Mouse (Mus musculus) hindbrain, embryonic 13.5 days (tissue): ENCODE measurements around the gene Eef2. TPM values are rescaled to one million over a fixed set of nuclear protein-coding genes. Genes with fewer than 3 reads are reported as not detected.
A peak's percentile ranks its signal among the peaks of the same experiment; 100 is the strongest.

Experiments
- ATAC-seq: fragments of 200-750 bp; cut with Nextera tagmentation; 2 replicates; pipeline ENCODE4 v1.8.0; 2017; ENCODE audit warnings: moderate TSS enrichment; ENCODE audit not compliant: low FRiP score
- H3K27ac ChIP-seq: fragments of 300-500 bp; sonication (generic); 2 replicates; pipeline ENCODE4 v1.5.1; 2015; ENCODE audit warnings: inconsistent platforms, mild to moderate bottlenecking, moderate library complexity
- H3K27me3 ChIP-seq: fragments of 300-500 bp; sonication (generic); 2 replicates; pipeline ENCODE4 v1.6.1; 2015; ENCODE audit warnings: mild to moderate bottlenecking, inconsistent platforms
- H3K36me3 ChIP-seq: fragments of 300-500 bp; sonication (generic); 2 replicates; pipeline ENCODE4 v1.6.1; 2015; ENCODE audit warnings: mild to moderate bottlenecking, inconsistent platforms
- H3K4me1 ChIP-seq: fragments of 300-500 bp; sonication (generic); replicated peaks from 2 replicates; pipeline ENCODE4 v1.6.1; 2015; ENCODE audit warnings: inconsistent platforms
- H3K4me2 ChIP-seq: fragments of 300-500 bp; sonication (generic); 2 replicates; pipeline ENCODE4 v1.6.1; 2015; ENCODE audit warnings: inconsistent platforms, mild to moderate bottlenecking, moderate library complexity
- H3K4me3 ChIP-seq: fragments of 300-500 bp; sonication (generic); 2 replicates; pipeline ENCODE4 v1.5.1; 2015; ENCODE audit warnings: mild to moderate bottlenecking, inconsistent platforms
- H3K9ac ChIP-seq: fragments of 300-500 bp; sonication (generic); 2 replicates; pipeline ENCODE4 v1.6.1; 2015; ENCODE audit warnings: mild to moderate bottlenecking, inconsistent platforms
- H3K9me3 ChIP-seq: fragments of 300-500 bp; sonication (generic); 2 replicates; pipeline ENCODE4 v1.6.1; 2016; ENCODE audit warnings: inconsistent platforms
- WGBS: fragments of 180-500 bp; shearing (Covaris S2); methylation state at CpG from one replicate; pipeline ENCODE4 v1.1.7; 2015; 5-methylcytosine and 5-hydroxymethylcytosine counted together
- polyA plus RNA-seq: library from polyadenylated mRNA; unstranded; fragments of >200 nt; fragmentation: Nextera tagmentation; extraction: Ambion mirVana; gene quantifications from 2 replicates; pipeline ENCODE4 v1.2.1, GENCODE M21; 2015

Eef2 gene
- 561 and 576 TPM in 2 replicates for polyA plus RNA-seq

DNA sequence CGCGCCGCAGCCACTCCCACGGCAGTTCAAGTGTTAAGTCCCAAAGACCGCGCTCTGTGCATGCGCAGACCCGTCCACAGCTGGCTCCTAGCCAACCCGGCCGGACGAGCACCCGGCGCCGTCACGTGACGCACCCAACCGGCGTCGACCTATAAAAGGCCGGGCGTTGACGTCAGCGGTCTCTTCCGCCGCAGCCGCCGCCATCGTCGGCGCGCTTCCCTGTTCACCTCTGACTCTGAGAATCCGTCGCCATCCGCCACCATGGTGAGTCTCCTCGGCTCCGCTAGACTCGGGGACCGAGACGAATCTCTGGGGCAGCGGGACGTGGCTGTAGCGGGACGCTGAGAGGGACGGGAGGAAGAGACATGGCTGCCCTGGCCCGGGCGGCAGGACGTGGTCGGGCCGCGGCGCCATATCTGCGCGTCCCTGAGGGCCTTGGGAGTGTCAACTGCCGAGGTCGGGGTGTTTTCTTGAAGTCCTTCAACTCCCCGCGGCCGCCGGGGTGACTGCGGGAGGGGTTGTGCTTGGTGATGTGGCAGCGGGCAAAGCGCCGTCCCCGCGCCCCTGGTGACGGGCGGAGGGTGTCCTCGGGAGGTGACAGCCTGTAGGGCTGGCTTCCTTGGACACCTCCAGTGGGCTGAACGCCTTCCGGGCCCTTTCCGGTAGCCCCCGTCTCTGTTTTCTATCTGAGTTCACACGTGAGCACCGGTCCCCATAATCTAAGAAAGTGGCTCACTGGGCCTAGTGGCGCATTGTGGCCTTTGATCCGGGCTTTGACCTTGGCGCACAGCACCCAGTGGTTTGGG lies at the start of gene Eef2:
Eef2 (plus strand) TSS at position 166 of the 806 bp plus-strand sequence.
- WGBS = under 1% methylated on average over 77 of the region's 77 CpGs
- H3K4me2 ChIP-seq = peak within 1 kb of the TSS; percentile 97
- H3K4me3 ChIP-seq = peak within 1 kb of the TSS; percentile 94
- ATAC-seq = peak; percentile 64
- H3K27ac ChIP-seq = peak within 1 kb of the TSS; percentile 98
- peaks cover 43% of the 10 kb centered on the region for H3K36me3 ChIP-seq
- H3K27me3 ChIP-seq = no peaks in the 10 kb centered on the region
- H3K9me3 ChIP-seq = no peaks in the 10 kb centered on the region
- H3K4me1 ChIP-seq = peaks cover 70% of the 10 kb centered on the region
- peak within 1 kb of the TSS; percentile 100 for H3K9ac ChIP-seq

DNA sequence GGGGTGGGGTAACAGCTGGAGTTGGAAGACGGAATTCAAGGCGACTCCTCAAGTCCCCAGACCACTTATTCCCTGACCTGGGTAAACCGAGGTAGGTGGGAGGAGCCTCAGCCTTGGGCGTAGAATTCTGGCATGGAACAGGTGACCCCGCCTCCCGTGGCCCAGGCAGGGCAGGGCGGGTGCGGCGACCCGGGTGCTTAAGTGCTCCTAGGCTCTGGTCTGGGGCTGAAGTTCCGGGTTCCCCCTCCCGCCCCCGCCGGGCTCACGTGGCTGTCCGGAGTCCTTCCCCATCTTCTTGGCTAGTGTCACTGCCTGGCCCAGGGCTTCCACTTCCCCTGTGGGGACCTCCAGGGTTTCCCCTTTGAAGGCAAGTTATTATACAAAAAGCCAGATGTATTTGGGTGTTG lies 42.2 kb upstream of the Eef2 start:
- Histone ChIP-seq H3K27me3 (peaks cover 66% of the 10 kb centered on the region), H3K9ac (no peak overlapping the region), H3K4me1 (peaks cover 28% of the 10 kb centered on the region), H3K4me3 (peak overlapping the region; percentile 5; the same call in 1 of the 2 replicates), H3K27ac (no peak overlapping the region), H3K36me3 (no peaks in the 10 kb centered on the region), H3K9me3 (no peaks in the 10 kb centered on the region), H3K4me2 (0 out of 2 replicates have a peak overlapping the region, but pooled peaks have one; percentile 2)
- ATAC-seq = no peak
- 6% methylated on average over 16 of the region's 16 CpGs for WGBS

DNA sequence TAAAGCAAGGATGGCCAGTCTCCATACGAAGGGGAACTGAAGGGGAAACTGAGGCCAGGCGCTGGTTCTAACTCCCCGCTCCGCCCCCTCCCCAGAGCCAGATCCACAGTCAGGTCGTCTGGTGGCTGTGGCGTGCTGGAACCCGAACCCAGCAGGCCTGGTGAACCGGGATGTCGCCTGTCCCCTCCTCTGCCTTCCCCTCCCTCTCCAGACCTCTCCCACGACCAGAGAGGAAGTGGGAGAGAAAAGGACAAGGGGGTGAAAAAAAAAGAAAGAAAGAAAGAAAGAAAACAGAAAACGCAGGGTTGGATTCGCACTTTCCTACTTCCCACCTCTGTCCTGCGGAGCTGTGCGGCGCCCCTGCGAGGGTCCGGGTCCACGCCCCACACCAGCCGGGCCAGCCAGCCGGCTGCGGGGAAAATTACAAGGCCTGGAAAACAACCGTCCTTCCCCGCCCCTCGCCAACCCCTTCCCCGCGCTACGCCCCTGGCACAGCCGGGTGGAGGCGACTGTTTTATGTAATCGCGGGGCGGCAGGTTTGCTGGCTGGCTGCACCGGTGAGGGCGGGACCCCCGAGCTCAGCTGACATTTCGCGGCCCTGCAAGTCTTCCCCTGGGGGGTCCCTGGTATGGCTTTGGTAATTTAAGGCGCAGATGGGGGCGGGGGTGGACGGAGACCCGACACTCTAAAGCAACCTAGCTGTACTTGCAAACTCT lies 41.3 kb upstream of the Eef2 start, which contains the start of gene Zbtb7a:
Zbtb7a (plus strand) TSS at position 255 of the 716 bp plus-strand sequence.
- H3K27ac ChIP-seq = peak within 1 kb of the TSS; percentile 98
- H3K4me2 ChIP-seq = peak within 1 kb of the TSS; percentile 94
- H3K9ac ChIP-seq = peak within 1 kb of the TSS; percentile 97
- H3K36me3 ChIP-seq = no peaks in the 10 kb centered on the region
- peaks cover 56% of the 10 kb centered on the region for H3K27me3 ChIP-seq
- peak within 1 kb of the TSS; percentile 85 for H3K4me3 ChIP-seq
- peaks cover 32% of the 10 kb centered on the region for H3K4me1 ChIP-seq
- ATAC-seq = no peak
- no peaks in the 10 kb centered on the region for H3K9me3 ChIP-seq
- 2% methylated on average over 40 of the region's 41 CpGs for WGBS

DNA sequence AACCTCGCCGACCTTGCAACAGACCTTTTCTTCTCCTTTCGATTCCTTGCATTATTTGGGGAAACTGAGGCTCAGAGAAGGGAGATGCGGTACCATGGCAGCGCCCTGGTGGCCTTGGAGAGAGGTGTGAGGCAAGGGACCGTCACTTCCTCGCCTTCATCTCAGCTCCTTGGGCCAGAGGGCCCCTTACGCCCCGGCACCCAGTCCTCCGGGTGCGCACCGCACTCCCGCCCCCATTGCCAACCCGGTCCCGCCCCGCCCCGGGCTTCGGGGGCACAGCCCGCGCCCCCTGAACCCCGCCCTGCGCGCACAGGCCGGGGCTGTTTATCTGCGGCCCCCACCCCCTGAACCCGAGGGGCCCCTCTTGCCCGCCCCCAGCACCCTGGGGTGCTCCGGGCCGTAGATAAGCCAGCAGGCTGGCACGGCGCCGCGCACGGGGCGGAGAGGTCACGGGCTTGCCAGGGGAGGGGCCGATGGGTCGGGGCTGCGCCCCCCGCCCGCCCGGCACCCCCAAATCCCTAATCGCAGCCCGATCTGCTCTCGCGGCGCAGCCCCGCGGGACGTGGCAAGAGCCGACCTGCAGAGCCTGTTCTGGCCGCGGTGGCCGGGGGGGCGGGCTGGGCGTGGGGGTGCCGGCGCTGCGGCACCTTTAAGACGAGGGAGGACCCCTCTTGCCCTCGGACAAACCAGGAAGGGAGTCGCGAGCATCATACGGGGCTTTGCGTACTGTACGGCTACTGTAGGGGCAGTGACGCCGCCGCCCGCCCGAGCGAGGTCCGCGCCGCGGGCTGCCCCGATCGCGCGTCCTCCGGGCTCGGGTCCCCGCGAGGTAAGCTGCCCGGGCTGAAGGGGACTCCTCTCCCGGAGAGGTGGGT lies 40.4 kb upstream of the Eef2 start:
- Histone ChIP-seq H3K9ac (peak overlapping the region; percentile 97), H3K4me2 (peak overlapping the region; percentile 94), H3K27ac (peak overlapping the region; percentile 98), H3K4me1 (peaks cover 42% of the 10 kb centered on the region), H3K27me3 (peaks cover 47% of the 10 kb centered on the region), H3K36me3 (no peaks in the 10 kb centered on the region), H3K4me3 (peak overlapping the region; percentile 85), H3K9me3 (no peaks in the 10 kb centered on the region)
- ATAC-seq = no peak; the same call in 1 of the 2 replicates
- under 1% methylated on average over 76 of the region's 86 CpGs for WGBS

DNA sequence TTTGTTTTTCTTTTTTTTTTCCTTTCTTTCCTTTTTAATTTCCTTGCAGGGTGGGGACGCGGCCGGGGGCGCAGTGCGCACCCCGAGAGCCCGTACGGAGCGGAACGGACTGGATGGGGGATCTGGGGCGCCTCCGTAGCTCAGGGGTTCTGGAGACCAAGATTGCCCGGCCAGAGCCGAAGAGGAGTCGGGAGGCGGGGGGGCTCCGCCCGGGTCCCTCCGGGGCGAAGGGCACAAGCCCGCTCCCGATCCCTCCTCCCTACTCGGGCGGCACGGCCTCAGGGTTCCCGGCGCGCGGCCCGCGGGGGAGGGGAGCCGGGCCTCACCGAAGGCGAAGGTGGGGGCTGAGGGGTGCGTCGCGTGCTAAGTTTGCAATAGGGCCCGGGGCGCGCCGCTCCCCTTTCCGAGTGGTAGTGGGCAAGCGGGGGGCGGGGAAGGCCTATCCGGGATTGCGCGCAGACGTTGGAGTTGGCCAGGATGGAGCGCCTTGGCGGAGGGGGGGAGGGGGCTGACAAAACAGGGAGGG lies 39.7 kb upstream of the Eef2 start:
- ATAC-seq = peak; percentile 55
- H3K9me3 ChIP-seq = no peaks in the 10 kb centered on the region
- H3K27me3 ChIP-seq = peaks cover 42% of the 10 kb centered on the region
- WGBS = under 1% methylated on average over 49 of the region's 50 CpGs
- H3K4me1 ChIP-seq = peaks cover 49% of the 10 kb centered on the region
- H3K4me3 ChIP-seq = peak overlapping the region; percentile 85
- peak overlapping the region; percentile 98 for H3K27ac ChIP-seq
- peak overlapping the region; percentile 97 for H3K9ac ChIP-seq
- H3K4me2 ChIP-seq = peak overlapping the region; percentile 94
- H3K36me3 ChIP-seq = no peaks in the 10 kb centered on the region

GRCm38 (mm10) chr10:81137252-81138130 lies 38.9 kb upstream of the Eef2 start:
- peaks cover 56% of the 10 kb centered on the region for H3K4me1 ChIP-seq
- H3K27ac ChIP-seq = peak overlapping the region; percentile 98
- ATAC-seq = peak; percentile 90
- no peaks in the 10 kb centered on the region for H3K9me3 ChIP-seq
- peak overlapping the region; percentile 97 for H3K9ac ChIP-seq
- H3K4me3 ChIP-seq = peak overlapping the region; percentile 85
- peaks cover 35% of the 10 kb centered on the region for H3K27me3 ChIP-seq
- H3K36me3 ChIP-seq = no peaks in the 10 kb centered on the region
- under 1% methylated on average over 82 of the region's 89 CpGs for WGBS
- peak overlapping the region; percentile 96 for H3K4me2 ChIP-seq

GRCm38 (mm10) chr10:81138131-81138782 lies 38.2 kb upstream of the Eef2 start:
- Histone ChIP-seq H3K9ac (peak overlapping the region; percentile 93), H3K36me3 (no peaks in the 10 kb centered on the region), H3K4me3 (peak overlapping the region; percentile 85), H3K9me3 (no peaks in the 10 kb centered on the region), H3K27me3 (peaks cover 27% of the 10 kb centered on the region), H3K4me1 (peaks cover 62% of the 10 kb centered on the region), H3K4me2 (peak overlapping the region; percentile 96), H3K27ac (peak overlapping the region; percentile 90)
- peak; percentile 1; the same call in 1 of the 2 replicates for ATAC-seq
- WGBS = under 1% methylated on average over 21 of the region's 24 CpGs

GRCm38 (mm10) chr10:81138821-81139528 lies 37.5 kb upstream of the Eef2 start:
- WGBS = 53% methylated on average over 11 of the region's 11 CpGs
- ATAC-seq = no peak

GRCm38 (mm10) chr10:81139529-81139846 lies 36.9 kb upstream of the Eef2 start:
- WGBS = 66% methylated on average over 4 of the region's 4 CpGs
- Histone ChIP-seq H3K4me3 (peak overlapping the region; percentile 85), H3K27ac (0 out of 2 replicates have a peak overlapping the region, but pooled peaks have one; percentile 90), H3K9me3 (no peaks in the 10 kb centered on the region), H3K4me1 (peaks cover 62% of the 10 kb centered on the region), H3K36me3 (peaks cover 12% of the 10 kb centered on the region), H3K9ac (peak overlapping the region; percentile 93), H3K27me3 (peaks cover 15% of the 10 kb centered on the region), H3K4me2 (peak overlapping the region; percentile 96)
- ATAC-seq = no peak

More at GRCm38 (mm10) chr10:81138821-81139528, 37.5 kb upstream of the Eef2 start:
- peaks cover 7% of the 10 kb centered on the region for H3K36me3 ChIP-seq
- H3K4me3 ChIP-seq = peak overlapping the region; percentile 85
- H3K4me2 ChIP-seq = peak overlapping the region; percentile 96
- H3K27me3 ChIP-seq = peaks cover 20% of the 10 kb centered on the region
- no peaks in the 10 kb centered on the region for H3K9me3 ChIP-seq
- peaks cover 62% of the 10 kb centered on the region for H3K4me1 ChIP-seq
- peak overlapping the region; percentile 90 for H3K27ac ChIP-seq
- H3K9ac ChIP-seq = peak overlapping the region; percentile 93

DNA sequence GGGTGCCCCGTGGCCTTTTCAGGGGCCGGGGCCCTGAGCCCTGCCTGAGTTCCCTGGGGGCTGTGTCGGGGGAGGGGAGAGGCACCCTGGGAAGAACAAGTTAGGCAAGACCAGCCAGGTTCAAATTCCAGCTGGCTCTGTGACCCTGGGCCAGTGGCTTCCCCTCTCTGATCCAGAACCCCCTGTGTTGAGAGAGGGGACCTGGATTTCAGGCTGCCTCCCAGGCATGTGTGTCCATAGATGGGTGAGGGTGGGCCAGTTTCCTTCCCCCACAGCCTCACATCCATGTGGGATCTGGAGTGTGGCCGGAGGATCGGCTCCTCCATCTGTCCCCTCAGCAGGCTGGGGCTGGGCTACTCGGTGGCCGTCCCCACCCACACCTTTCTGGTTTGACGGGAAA lies 36.4 kb upstream of the Eef2 start:
- peaks cover 9% of the 10 kb centered on the region for H3K27me3 ChIP-seq
- peak overlapping the region; percentile 85 for H3K4me3 ChIP-seq
- H3K4me1 ChIP-seq = peaks cover 62% of the 10 kb centered on the region
- H3K27ac ChIP-seq = peak overlapping the region; percentile 12; the same call in 1 of the 2 replicates
- no peak for ATAC-seq
- peak overlapping the region; percentile 96 for H3K4me2 ChIP-seq
- H3K9me3 ChIP-seq = no peaks in the 10 kb centered on the region
- H3K36me3 ChIP-seq = peaks cover 17% of the 10 kb centered on the region
- 56% methylated on average over 8 of the region's 8 CpGs for WGBS
- H3K9ac ChIP-seq = peak overlapping the region; percentile 93
